Mouse (Mus musculus) left cerebral cortex, adult 8-10 months (tissue): ENCODE data around the gene Eif2b3. TPM values are rescaled to one million over a fixed set of nuclear protein-coding genes. Genes with fewer than 3 reads are reported as not detected.

Experiments used
- total RNA-seq, 4 experiments: library from RNA; stranded (reverse); gene quantifications; 2 replicates each; pipeline ENCODE4 v1.2.4; 2022

Gene Eif2b3
- total RNA-seq, 4 experiments from 2014 or later = 19.4 to 23.1 (median 22.5) TPM

Other genes with a start within 250 kb of the Eif2b3 start
- gene Toe1, start 211.8 kb upstream of the Eif2b3 start, total RNA-seq = 10 to 100 TPM; 13.1 to 15.3 (median 14.9) TPM
- 1 to 10 TPM; 2.1 to 4.8 (median 2.9) TPM for gene Mutyh, start 211.7 kb upstream of the Eif2b3 start, total RNA-seq
- gene Hpdl, start 197.7 kb upstream of the Eif2b3 start, total RNA-seq = 1 to 10 TPM; 1.3 to 1.9 (median 1.7) TPM
- gene Zswim5, start 142.0 kb upstream of the Eif2b3 start, total RNA-seq = 10 to 100 TPM; 11.4 to 13.9 (median 12.4) TPM
- gene Urod, start 25.0 kb upstream of the Eif2b3 start, total RNA-seq = 10 to 100 TPM; 62.5 to 75.0 (median 67.2) TPM
- gene Hectd3, start 24.1 kb upstream of the Eif2b3 start, total RNA-seq = 10 to 100 TPM; 40.3 to 60.2 (median 48.0) TPM
- 1 to 10 TPM; 1.4 to 3.0 (median 1.6) TPM for gene Ptch2, start 76.7 kb downstream of the Eif2b3 start, total RNA-seq
- gene Btbd19, start 106.3 kb downstream of the Eif2b3 start, total RNA-seq = 10 to 100 TPM; 14.1 to 18.8 (median 17.4) TPM
- gene Tctex1d4, start 107.4 kb downstream of the Eif2b3 start, total RNA-seq = not detected
- gene Plk3, start 114.6 kb downstream of the Eif2b3 start, total RNA-seq = 10 to 100 TPM in 3 of 4 experiments, 1 to 10 TPM in 1; 8.0 to 14.1 (median 12.9) TPM
- gene Rps8, start 136.8 kb downstream of the Eif2b3 start, total RNA-seq = 100 to 1,000 TPM; 561 to 608 (median 588) TPM
- under 1 TPM in 3 of 4 experiments, not detected in 1; 0.15 to 0.42 (median 0.36) TPM for gene Kif2c, start 163.2 kb downstream of the Eif2b3 start, total RNA-seq
- 1 to 10 TPM; 5.4 to 6.8 (median 6.1) TPM for gene Tmem53, start 232.5 kb downstream of the Eif2b3 start, total RNA-seq
- under 1 TPM; 0.32 to 0.91 (median 0.43) TPM for gene Armh1, start 232.7 kb downstream of the Eif2b3 start, total RNA-seq